Mouse (Mus musculus) liver, embryonic 11.5 days (tissue): ENCODE measurements around the gene Pdpk1. TPM values are rescaled to one million over a fixed set of nuclear protein-coding genes. Genes with fewer than 3 reads are reported as not detected.

Source experiments
- ATAC-seq: fragments of 200-750 bp; cut with Nextera tagmentation; replicated peaks from 2 replicates; pipeline ENCODE4 v1.8.0; 2017; ENCODE audit warnings: moderate number of reproducible peaks, mild to moderate bottlenecking, moderate TSS enrichment, moderate library complexity; ENCODE audit not compliant: low FRiP score
- DNase-seq: peaks from one replicate; pipeline ENCODE4 v3.0.0-alpha.2; 2017; ENCODE audit warnings: low spot score
- H3K27ac ChIP-seq: fragments of 300-500 bp; sonication (generic); 2 replicates; pipeline ENCODE4 v1.5.1; 2014; ENCODE audit warnings: mild to moderate bottlenecking, low read depth, low read length, control low read depth
- H3K27me3 ChIP-seq: fragments of 300-500 bp; sonication (generic); replicated peaks from 2 replicates; pipeline ENCODE4 v1.6.1; 2014; ENCODE audit warnings: low read length, mixed read lengths; ENCODE audit not compliant: control insufficient read depth, insufficient read depth
- H3K36me3 ChIP-seq: fragments of 300-500 bp; sonication (generic); 2 replicates; pipeline ENCODE4 v1.6.1; 2014; ENCODE audit warnings: mild to moderate bottlenecking, low read length, moderate library complexity, mixed read lengths; ENCODE audit not compliant: control insufficient read depth, insufficient read depth
- H3K4me1 ChIP-seq: fragments of 300-500 bp; sonication (generic); replicated peaks from 2 replicates; pipeline ENCODE4 v1.6.1; 2014; ENCODE audit warnings: low read length, mixed read lengths; ENCODE audit not compliant: control insufficient read depth, insufficient read depth
- H3K4me2 ChIP-seq: fragments of 300-500 bp; sonication (generic); 2 replicates; pipeline ENCODE4 v1.6.1; 2014; ENCODE audit warnings: mild to moderate bottlenecking, control low read depth, moderate library complexity
- H3K4me3 ChIP-seq: fragments of 300-500 bp; sonication (generic); 2 replicates; pipeline ENCODE4 v1.5.1; 2014; ENCODE audit warnings: low read depth, low read length, control low read depth
- H3K9ac ChIP-seq: fragments of 300-500 bp; sonication (generic); 2 replicates; pipeline ENCODE4 v1.6.1; 2014; ENCODE audit warnings: low read depth, low read length, control low read depth
- H3K9me3 ChIP-seq: fragments of 300-500 bp; sonication (generic); 2 replicates; pipeline ENCODE4 v1.6.1; 2016; ENCODE audit warnings: low read length, inconsistent platforms, mixed read lengths; ENCODE audit not compliant: control insufficient read depth
- WGBS: fragments of 180-500 bp; shearing (Covaris S2); extraction: QIAGEN DNeasy Blood & Tissue Kit; methylation state at CpG from one replicate; pipeline ENCODE4 v1.1.7; 2014; 5-methylcytosine and 5-hydroxymethylcytosine counted together
- polyA plus RNA-seq: library from polyadenylated mRNA; unstranded; fragments of >200 nt; fragmentation: Nextera tagmentation; extraction: Ambion mirVana; gene quantifications from 2 replicates; pipeline ENCODE4 v1.2.1, GENCODE M21; 2014

Pdpk1 gene
- polyA plus RNA-seq, 1 experiment from 2014 or later, result 31.8 TPM

DNA sequence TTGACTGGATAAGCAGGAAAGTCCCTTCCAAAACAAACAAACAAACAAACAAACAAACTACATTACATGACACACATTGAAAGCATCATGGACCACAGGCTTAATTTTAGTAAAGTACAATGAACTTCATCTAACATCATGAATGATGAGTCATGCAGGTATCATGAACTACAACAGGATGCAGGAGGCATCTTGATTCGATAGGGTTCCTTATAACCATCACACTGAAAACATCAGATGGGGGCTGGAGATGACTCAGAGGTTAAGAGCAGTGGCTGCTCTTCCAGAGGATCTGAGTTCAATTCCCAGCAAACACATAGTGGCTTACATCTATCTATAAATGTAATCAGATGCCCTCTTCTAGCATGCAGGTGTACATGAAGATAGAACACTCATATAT, 23.1 kb downstream of the Pdpk1 start:
- no peak overlapping the region for H3K9ac ChIP-seq
- no peak overlapping the region for H3K4me3 ChIP-seq
- ATAC-seq (no peak), DNase-seq (no peak)
- no peaks in the 10 kb centered on the region for H3K9me3 ChIP-seq
- H3K36me3 ChIP-seq, result no peaks in the 10 kb centered on the region
- no peaks in the 10 kb centered on the region for H3K27me3 ChIP-seq
- H3K4me2 ChIP-seq, result no peak overlapping the region
- WGBS, result 71% methylated on average over 1 of the region's 1 CpGs
- H3K27ac ChIP-seq, result no peak overlapping the region
- H3K4me1 ChIP-seq, result no peaks in the 10 kb centered on the region

DNA sequence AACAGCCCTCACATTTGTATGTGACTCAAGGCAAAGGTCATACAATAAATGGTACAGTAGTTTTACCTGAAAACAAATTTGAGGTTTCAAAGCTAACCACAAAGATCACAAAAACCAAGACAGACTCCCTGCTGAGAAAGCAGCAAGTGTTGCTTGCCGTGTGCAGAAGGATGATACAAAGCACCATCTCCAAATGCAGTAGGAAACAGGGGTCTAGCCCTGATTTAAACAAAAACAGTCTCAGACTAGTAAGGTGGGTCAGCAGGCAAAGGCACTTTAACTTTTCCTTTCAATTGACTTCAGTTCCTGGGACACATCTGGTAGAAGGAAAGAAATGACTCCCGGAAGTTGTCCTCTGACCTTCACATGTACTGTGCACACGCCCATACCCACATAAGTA, 23.9 kb downstream of the Pdpk1 start:
- Histone ChIP-seq H3K9me3 (no peaks in the 10 kb centered on the region), H3K9ac (no peak overlapping the region), H3K4me3 (no peak overlapping the region), H3K27me3 (no peaks in the 10 kb centered on the region), H3K36me3 (no peaks in the 10 kb centered on the region), H3K4me2 (no peak overlapping the region), H3K4me1 (no peaks in the 10 kb centered on the region), H3K27ac (no peak overlapping the region)
- 77% methylated on average over 3 of the region's 3 CpGs for WGBS
- ATAC-seq (no peak), DNase-seq (no peak)

DNA sequence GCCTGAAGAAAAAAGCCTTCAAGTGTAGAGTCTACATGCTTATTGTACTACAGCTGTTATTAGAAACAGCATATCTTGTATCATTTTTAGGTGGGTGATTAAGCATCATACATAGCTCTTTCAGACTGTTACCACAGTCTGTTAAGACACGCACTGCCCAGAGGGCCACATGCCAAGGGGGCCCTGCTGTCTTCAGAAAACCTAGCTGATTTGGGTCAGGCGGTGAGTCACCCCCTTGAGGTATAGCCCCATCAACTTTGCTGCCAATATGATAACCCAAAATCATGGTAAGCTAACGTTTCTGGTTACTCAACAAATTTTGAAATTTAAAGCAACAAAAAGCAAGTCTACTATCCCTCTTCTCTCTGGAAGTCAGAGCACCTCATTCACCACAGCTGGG, 31.3 kb downstream of the Pdpk1 start:
- H3K4me3 ChIP-seq, result no peak overlapping the region
- no peak overlapping the region for H3K27ac ChIP-seq
- H3K27me3 ChIP-seq, result no peaks in the 10 kb centered on the region
- ATAC-seq (no peak), DNase-seq (no peak)
- H3K4me1 ChIP-seq, result no peaks in the 10 kb centered on the region
- H3K9me3 ChIP-seq, result no peaks in the 10 kb centered on the region
- no peak overlapping the region for H3K9ac ChIP-seq
- WGBS, result 83% methylated on average over 3 of the region's 3 CpGs
- H3K36me3 ChIP-seq, result no peaks in the 10 kb centered on the region
- H3K4me2 ChIP-seq, result no peak overlapping the region

DNA sequence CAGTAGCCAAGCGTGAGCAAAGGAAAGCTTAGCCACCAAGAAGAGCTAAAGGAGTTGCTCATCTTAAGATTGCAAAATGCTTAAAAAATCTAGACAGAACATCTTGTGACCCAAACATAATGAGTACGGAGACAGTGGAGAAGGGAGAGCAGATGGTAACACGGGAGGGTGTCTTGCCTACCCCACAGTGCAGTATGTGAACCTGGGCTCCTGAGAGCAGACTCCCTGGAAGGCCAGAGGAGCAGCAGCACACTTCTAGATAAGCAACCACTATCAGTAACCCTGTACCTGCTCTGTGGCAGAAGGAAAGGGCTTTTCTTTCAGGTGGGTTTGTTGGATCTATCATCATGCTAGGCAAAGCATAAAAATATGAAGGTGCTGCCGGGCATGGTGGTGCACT, 37.7 kb downstream of the Pdpk1 start:
- Histone ChIP-seq H3K4me3 (no peak overlapping the region), H3K27ac (no peak overlapping the region), H3K4me1 (no peaks in the 10 kb centered on the region), H3K9ac (no peak overlapping the region), H3K36me3 (peaks cover 3% of the 10 kb centered on the region; the same call in 1 of the 2 replicates), H3K4me2 (no peak overlapping the region), H3K9me3 (no peaks in the 10 kb centered on the region), H3K27me3 (no peaks in the 10 kb centered on the region)
- ATAC-seq, result no peak
- DNase-seq, result no peak
- WGBS, result 79% methylated on average over 4 of the region's 4 CpGs

DNA sequence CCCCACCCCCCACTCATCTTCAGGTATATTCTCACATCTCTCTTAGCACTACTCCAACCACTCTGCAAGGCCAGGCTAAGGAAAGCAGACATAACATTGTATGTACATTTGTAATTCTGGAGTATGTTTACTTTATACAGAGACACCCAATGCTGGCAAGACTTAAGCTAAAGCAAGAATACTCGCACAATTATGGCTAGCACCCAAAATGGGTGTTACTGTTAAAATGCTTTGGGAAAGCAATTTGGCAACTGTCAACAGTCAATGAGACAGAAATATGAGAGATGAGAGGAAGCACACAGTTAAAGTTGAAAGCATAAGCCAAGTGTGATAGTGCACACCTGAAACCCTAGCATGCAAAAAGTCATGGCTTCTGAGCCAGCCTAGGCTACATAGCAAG, 39.5 kb downstream of the Pdpk1 start:
- Histone ChIP-seq H3K9ac (no peak overlapping the region), H3K4me3 (no peak overlapping the region), H3K4me2 (no peak overlapping the region), H3K27me3 (no peaks in the 10 kb centered on the region), H3K9me3 (no peaks in the 10 kb centered on the region), H3K36me3 (peaks cover 3% of the 10 kb centered on the region), H3K4me1 (no peaks in the 10 kb centered on the region), H3K27ac (no peak overlapping the region)
- WGBS, result 94% methylated on average over 1 of the region's 1 CpGs
- ATAC-seq (no peak), DNase-seq (no peak)

DNA sequence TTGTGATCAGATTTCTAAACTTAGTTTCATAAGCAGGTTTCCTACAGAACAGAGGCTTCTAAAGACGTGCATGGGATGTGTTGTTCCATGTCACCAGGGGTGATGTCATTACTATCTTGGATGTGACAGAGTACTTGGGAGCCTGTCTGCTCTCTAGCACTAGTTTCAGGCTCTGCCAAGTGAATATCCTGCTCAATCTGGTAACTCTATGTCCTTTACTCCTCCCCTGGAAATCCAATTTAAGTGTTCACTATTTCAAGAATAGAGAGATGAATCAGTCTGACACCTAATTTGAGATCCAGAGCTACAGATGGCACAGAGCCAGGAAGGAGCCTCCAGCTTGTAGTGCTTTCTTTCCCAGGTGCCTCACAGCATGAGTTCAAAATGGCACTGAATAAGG, 41.8 kb downstream of the Pdpk1 start:
- H3K9me3 ChIP-seq, result no peaks in the 10 kb centered on the region
- no peaks in the 10 kb centered on the region for H3K4me1 ChIP-seq
- no peak overlapping the region for H3K4me3 ChIP-seq
- no peak for ATAC-seq
- H3K36me3 ChIP-seq, result peaks cover 3% of the 10 kb centered on the region
- no peak overlapping the region for H3K9ac ChIP-seq
- no peaks in the 10 kb centered on the region for H3K27me3 ChIP-seq
- H3K4me2 ChIP-seq, result no peak overlapping the region
- 84% methylated on average over 1 of the region's 1 CpGs for WGBS
- H3K27ac ChIP-seq, result no peak overlapping the region
- DNase-seq, result no peak

DNA sequence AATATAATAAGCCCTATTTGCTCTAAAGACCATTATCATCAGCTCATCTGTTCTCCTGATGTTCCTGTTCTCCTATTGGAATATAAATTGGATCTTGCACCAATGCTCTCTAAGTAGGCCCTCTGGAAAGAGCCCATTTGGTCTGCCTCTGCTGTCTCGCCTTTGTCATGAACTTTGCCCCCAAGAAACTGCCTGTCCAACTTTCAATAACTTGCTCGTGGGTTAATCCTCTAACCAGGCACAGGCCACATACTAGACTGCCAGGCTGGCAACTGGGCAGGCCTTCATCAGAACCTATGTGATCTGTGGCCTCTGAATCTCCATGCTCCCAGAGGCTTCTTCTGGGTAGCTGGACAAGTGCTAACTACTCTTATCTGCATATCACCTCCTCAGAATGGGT, 45.6 kb downstream of the Pdpk1 start:
- ATAC-seq, result no peak
- no peak overlapping the region for H3K4me3 ChIP-seq
- no peaks in the 10 kb centered on the region for H3K4me1 ChIP-seq
- no peak overlapping the region for H3K4me2 ChIP-seq
- no peak overlapping the region for H3K9ac ChIP-seq
- no peaks in the 10 kb centered on the region for H3K9me3 ChIP-seq
- WGBS, result 86% methylated on average over 2 of the region's 2 CpGs
- H3K27ac ChIP-seq, result no peak overlapping the region
- H3K36me3 ChIP-seq, result peaks cover 3% of the 10 kb centered on the region; the same call in 1 of the 2 replicates
- DNase-seq, result no peak
- no peaks in the 10 kb centered on the region for H3K27me3 ChIP-seq

DNA sequence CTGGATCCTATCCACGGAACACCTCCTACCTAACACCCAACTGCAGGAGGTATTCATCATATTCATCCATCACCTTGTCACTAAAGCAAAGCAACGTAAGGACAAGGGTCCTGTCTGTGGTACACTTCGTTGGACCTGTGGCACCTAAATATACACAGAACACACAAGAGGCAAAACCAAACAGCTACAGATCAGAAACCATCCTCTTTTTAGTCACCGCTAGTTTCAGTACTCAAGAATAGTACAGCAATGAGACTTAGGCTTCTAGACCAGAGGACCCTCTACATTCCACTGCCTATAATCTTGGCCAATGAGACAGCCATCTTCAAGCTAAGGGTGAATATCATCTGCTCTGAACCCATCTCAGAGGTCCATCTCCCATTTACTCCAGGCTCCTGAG, 52.4 kb downstream of the Pdpk1 start:
- Histone ChIP-seq H3K4me2 (no peak overlapping the region), H3K4me1 (no peaks in the 10 kb centered on the region), H3K4me3 (no peak overlapping the region), H3K27me3 (no peaks in the 10 kb centered on the region), H3K9me3 (no peaks in the 10 kb centered on the region), H3K36me3 (peaks cover 15% of the 10 kb centered on the region), H3K9ac (no peak overlapping the region), H3K27ac (no peak overlapping the region)
- 94% methylated on average over 4 of the region's 4 CpGs for WGBS
- no peak for ATAC-seq
- DNase-seq, result no peak

DNA sequence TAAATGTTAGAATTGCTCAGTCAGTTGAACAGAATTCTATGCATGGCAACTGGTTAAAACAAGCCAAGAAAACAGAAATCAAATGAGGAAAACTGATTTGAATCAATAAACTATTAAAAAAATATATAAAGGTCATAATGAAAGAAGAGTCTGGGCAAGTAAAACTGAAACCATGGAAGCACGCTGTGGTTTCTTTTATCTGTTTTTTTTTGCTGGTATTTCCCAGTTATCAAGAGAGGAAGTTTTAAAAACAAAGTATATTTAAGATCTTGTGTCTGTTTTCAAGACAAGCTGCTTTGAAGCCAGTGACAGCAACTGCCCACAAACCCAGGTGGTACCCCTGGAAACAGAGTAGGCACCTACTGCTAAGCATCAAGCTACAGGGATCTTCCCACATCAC, 60.1 kb downstream of the Pdpk1 start:
- Histone ChIP-seq H3K27me3 (no peaks in the 10 kb centered on the region), H3K9ac (no peak overlapping the region), H3K4me2 (no peak overlapping the region), H3K27ac (no peak overlapping the region), H3K4me3 (no peak overlapping the region), H3K9me3 (no peaks in the 10 kb centered on the region), H3K36me3 (peaks cover 12% of the 10 kb centered on the region), H3K4me1 (no peaks in the 10 kb centered on the region)
- 87% methylated on average over 1 of the region's 1 CpGs for WGBS
- ATAC-seq, result no peak
- no peak for DNase-seq
